Mouse (Mus musculus): Measurements from ENCODE around the gene Ankrd33b. TPM values are rescaled to one million over a fixed set of nuclear protein-coding genes. Genes with fewer than 3 reads are reported as not detected.

Gene Ankrd33b
- polyA plus RNA-seq, 1 experiment from 2014 or later, result 0.50 TPM

- peaks cover 33% of the 10 kb centered on the region for H3K4me1 ChIP-seq
- H3K27me3 ChIP-seq, result no peaks in the 10 kb centered on the region
- H3K9me3 ChIP-seq, result no peaks in the 10 kb centered on the region
- no peak overlapping the region for H3K9ac ChIP-seq
- ATAC-seq (ENCODE audit: low FRiP score, low read depth), result no peak
- no peak overlapping the region for H3K4me3 ChIP-seq
- H3K27ac ChIP-seq, result no peak overlapping the region
- 82% methylated on average over 4 of the region's 4 CpGs for WGBS
- H3K4me2 ChIP-seq (replicated peaks), result no peak overlapping the region
- no peaks in the 10 kb centered on the region for H3K36me3 ChIP-seq
These were observed 113.6 kb downstream of the Ankrd33b start for GRCm38 (mm10) chr15:31253963-31254362.

GRCm38 (mm10) chr15:31253380-31253779 is 114.1 kb downstream of the Ankrd33b start:
- H3K4me3 ChIP-seq, result no peak overlapping the region
- H3K27ac ChIP-seq, result no peak overlapping the region
- no peak overlapping the region for H3K9ac ChIP-seq
- H3K36me3 ChIP-seq, result no peaks in the 10 kb centered on the region
- 69% methylated on average over 8 of the region's 8 CpGs for WGBS
- ATAC-seq (ENCODE audit: low FRiP score, low read depth), result no peak
- H3K4me2 ChIP-seq (replicated peaks), result no peak overlapping the region
- H3K27me3 ChIP-seq, result no peaks in the 10 kb centered on the region
- no peaks in the 10 kb centered on the region for H3K9me3 ChIP-seq
- peaks cover 37% of the 10 kb centered on the region for H3K4me1 ChIP-seq

GRCm38 (mm10) chr15:31252590-31253311 is 114.8 kb downstream of the Ankrd33b start:
- H3K9ac ChIP-seq, result no peak overlapping the region
- no peak overlapping the region for H3K4me2 ChIP-seq (replicated peaks)
- H3K9me3 ChIP-seq, result no peaks in the 10 kb centered on the region
- no peaks in the 10 kb centered on the region for H3K27me3 ChIP-seq
- H3K36me3 ChIP-seq, result no peaks in the 10 kb centered on the region
- H3K27ac ChIP-seq, result no peak overlapping the region
- H3K4me3 ChIP-seq, result no peak overlapping the region
- peaks cover 37% of the 10 kb centered on the region for H3K4me1 ChIP-seq
- WGBS, result 87% methylated on average over 16 of the region's 16 CpGs
- ATAC-seq (ENCODE audit: low FRiP score, low read depth), result no peak

- no peak for ATAC-seq (ENCODE audit: low FRiP score, low read depth)
- Histone ChIP-seq H3K4me3 (no peak overlapping the region), H3K36me3 (no peaks in the 10 kb centered on the region), H3K27me3 (no peaks in the 10 kb centered on the region), H3K9ac (no peak overlapping the region), H3K4me2 (replicated peaks) (no peak overlapping the region), H3K27ac (no peak overlapping the region), H3K9me3 (no peaks in the 10 kb centered on the region), H3K4me1 (peaks cover 49% of the 10 kb centered on the region)
- WGBS, result 68% methylated on average over 6 of the region's 6 CpGs
These were observed 116.3 kb downstream of the Ankrd33b start for GRCm38 (mm10) chr15:31251189-31251588.

- H3K9ac ChIP-seq, result no peak overlapping the region
- no peak for ATAC-seq (ENCODE audit: low FRiP score, low read depth)
- no peak overlapping the region for H3K4me2 ChIP-seq (replicated peaks)
- H3K27ac ChIP-seq, result no peak overlapping the region
- no peaks in the 10 kb centered on the region for H3K36me3 ChIP-seq
- no peaks in the 10 kb centered on the region for H3K9me3 ChIP-seq
- H3K4me3 ChIP-seq, result no peak overlapping the region
- no peaks in the 10 kb centered on the region for H3K27me3 ChIP-seq
- peaks cover 53% of the 10 kb centered on the region for H3K4me1 ChIP-seq
- WGBS, result 55% methylated on average over 3 of the region's 3 CpGs
These were observed 116.8 kb downstream of the Ankrd33b start for GRCm38 (mm10) chr15:31250676-31251075.

- Histone ChIP-seq H3K9ac (no peak overlapping the region), H3K27ac (no peak overlapping the region), H3K36me3 (no peaks in the 10 kb centered on the region), H3K4me1 (peaks cover 53% of the 10 kb centered on the region), H3K4me3 (no peak overlapping the region), H3K4me2 (replicated peaks) (no peak overlapping the region), H3K9me3 (no peaks in the 10 kb centered on the region), H3K27me3 (no peaks in the 10 kb centered on the region)
- 48% methylated on average over 2 of the region's 2 CpGs for WGBS
- no peak; the same call in 1 of the 2 replicates for ATAC-seq (ENCODE audit: low FRiP score, low read depth)
These were observed 117.5 kb downstream of the Ankrd33b start for GRCm38 (mm10) chr15:31250027-31250426.

- no peak overlapping the region for H3K9ac ChIP-seq
- H3K27ac ChIP-seq, result peak overlapping the region; percentile 72
- ATAC-seq (ENCODE audit: low FRiP score, low read depth), result no peak
- WGBS, result 32% methylated on average over 7 of the region's 7 CpGs
- no peak overlapping the region for H3K4me3 ChIP-seq
- no peak overlapping the region; the same call in 1 of the 2 replicates for H3K4me2 ChIP-seq (replicated peaks)
- H3K27me3 ChIP-seq, result no peaks in the 10 kb centered on the region
- H3K36me3 ChIP-seq, result peaks cover 2% of the 10 kb centered on the region; the same call in 1 of the 2 replicates
- H3K9me3 ChIP-seq, result no peaks in the 10 kb centered on the region
- peaks cover 53% of the 10 kb centered on the region for H3K4me1 ChIP-seq
These were observed 118.6 kb downstream of the Ankrd33b start for GRCm38 (mm10) chr15:31248882-31249281.

- 68% methylated on average over 9 of the region's 9 CpGs for WGBS
- H3K27me3 ChIP-seq, result no peaks in the 10 kb centered on the region
- no peak overlapping the region for H3K4me2 ChIP-seq (replicated peaks)
- H3K4me3 ChIP-seq, result no peak overlapping the region
- peaks cover 53% of the 10 kb centered on the region for H3K4me1 ChIP-seq
- peaks cover 2% of the 10 kb centered on the region for H3K9me3 ChIP-seq
- H3K9ac ChIP-seq, result no peak overlapping the region
- peaks cover 19% of the 10 kb centered on the region for H3K36me3 ChIP-seq
- no peak overlapping the region for H3K27ac ChIP-seq
- no peak for ATAC-seq (ENCODE audit: low FRiP score, low read depth)
These were observed 120.5 kb downstream of the Ankrd33b start for GRCm38 (mm10) chr15:31247035-31247434.

- Histone ChIP-seq H3K4me1 (peaks cover 50% of the 10 kb centered on the region), H3K4me3 (no peak overlapping the region), H3K27ac (no peak overlapping the region), H3K4me2 (replicated peaks) (no peak overlapping the region), H3K27me3 (no peaks in the 10 kb centered on the region), H3K9ac (no peak overlapping the region), H3K36me3 (peaks cover 29% of the 10 kb centered on the region), H3K9me3 (peaks cover 11% of the 10 kb centered on the region)
- ATAC-seq (ENCODE audit: low FRiP score, low read depth), result no peak
- 64% methylated on average over 9 of the region's 9 CpGs for WGBS
These were observed 121.6 kb downstream of the Ankrd33b start for GRCm38 (mm10) chr15:31245934-31246333.

GRCm38 (mm10) chr15:31244696-31245445 is 122.7 kb downstream of the Ankrd33b start:
- H3K9me3 ChIP-seq, result peaks cover 11% of the 10 kb centered on the region
- H3K27me3 ChIP-seq, result no peaks in the 10 kb centered on the region
- H3K36me3 ChIP-seq, result peaks cover 40% of the 10 kb centered on the region
- no peak overlapping the region for H3K9ac ChIP-seq
- no peak overlapping the region for H3K27ac ChIP-seq
- H3K4me2 ChIP-seq (replicated peaks), result no peak overlapping the region
- H3K4me1 ChIP-seq, result peaks cover 39% of the 10 kb centered on the region
- WGBS, result 89% methylated on average over 17 of the region's 17 CpGs
- no peak for ATAC-seq (ENCODE audit: low FRiP score, low read depth)
- no peak overlapping the region for H3K4me3 ChIP-seq

- Histone ChIP-seq H3K9ac (no peak overlapping the region), H3K4me3 (no peak overlapping the region), H3K36me3 (peaks cover 51% of the 10 kb centered on the region), H3K27ac (no peak overlapping the region), H3K4me1 (peaks cover 28% of the 10 kb centered on the region), H3K4me2 (replicated peaks) (no peak overlapping the region), H3K27me3 (no peaks in the 10 kb centered on the region), H3K9me3 (peaks cover 11% of the 10 kb centered on the region)
- no peak for ATAC-seq (ENCODE audit: low FRiP score, low read depth)
- 82% methylated on average over 10 of the region's 10 CpGs for WGBS
These were observed 124.3 kb downstream of the Ankrd33b start for GRCm38 (mm10) chr15:31243260-31243659.
